Mouse (Mus musculus): Measurements from ENCODE around the gene Cyp2d11. TPM values are rescaled to one million over a fixed set of nuclear protein-coding genes. Genes with fewer than 3 reads are reported as not detected.

Gene Cyp2d11
- not detected for polyA plus RNA-seq (2015; fragmentation: Illumina TruSeq; extraction: RNeasy Lipid Tissue Mini Kit (QIAGEN cat#74804); ENCODE audit: low read depth, low replicate concordance)

DNA sequence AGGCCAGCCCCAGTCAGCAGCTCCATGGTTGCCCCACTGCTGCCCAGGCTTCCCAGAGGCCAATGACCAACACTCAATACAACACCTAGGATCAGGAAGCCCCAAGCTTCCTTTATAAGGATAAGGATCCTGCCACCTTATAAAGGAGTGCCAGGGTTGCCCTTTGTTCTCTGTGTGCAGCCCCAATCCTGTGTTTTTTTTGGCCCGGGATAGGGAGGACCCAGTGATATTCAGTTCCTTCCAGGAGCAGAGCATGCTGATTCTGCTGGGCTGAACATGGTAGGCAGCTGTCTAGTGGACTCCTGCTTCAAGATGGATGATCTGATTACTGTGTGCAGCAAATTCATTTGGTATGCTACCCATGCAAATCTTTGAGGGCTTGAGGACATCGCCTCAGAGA is at the start of gene Cyp2d11:
Gene Cyp2d11, minus strand, starts transcription at position 101 of the 400 bp plus-strand sequence.

DNA sequence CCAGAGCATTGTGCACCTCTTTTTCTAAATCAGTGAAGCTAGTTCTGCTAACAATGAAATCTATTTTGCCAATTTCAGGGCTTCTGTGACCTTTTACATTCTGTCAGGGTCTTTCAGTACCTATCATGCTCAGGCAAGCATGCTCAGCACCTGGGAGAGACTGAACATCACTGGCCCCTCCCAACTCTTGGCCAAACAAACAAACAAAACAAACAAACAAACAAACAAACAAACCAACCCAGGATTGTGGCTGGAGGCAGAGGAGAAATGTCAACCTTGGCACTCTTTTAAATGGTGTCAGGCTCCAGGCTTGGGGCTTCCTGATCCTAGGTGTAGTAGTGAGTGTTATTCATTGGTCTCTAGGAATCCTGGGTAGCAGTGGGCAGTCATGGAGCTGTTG is 39.3 kb upstream of the Cyp2d11 start, which contains the start of gene Cyp2d9:
Gene Cyp2d9, plus strand, starts transcription at position 301 of the 400 bp plus-strand sequence.

DNA sequence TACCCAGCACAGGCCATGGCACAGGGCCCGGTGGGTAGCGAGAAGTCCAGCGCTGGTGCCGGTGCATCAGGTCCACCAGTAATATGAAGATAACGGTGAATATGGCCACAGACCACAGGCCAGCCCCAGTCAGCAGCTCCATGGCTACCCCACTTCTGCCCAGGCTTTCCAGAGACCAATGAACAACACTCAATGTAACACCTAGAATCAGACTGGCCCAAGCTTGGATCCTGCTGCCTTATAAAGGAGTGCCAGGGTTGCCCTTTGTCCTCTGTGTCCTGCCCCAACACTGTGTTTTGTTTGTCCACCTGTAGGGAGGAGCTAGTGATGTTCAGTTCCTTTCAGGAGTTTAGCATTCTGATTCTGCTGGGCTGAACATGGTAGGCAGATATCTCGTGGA is 13.2 kb upstream of the Cyp2d11 start, which contains the start of gene Cyp2d10:
Gene Cyp2d10, minus strand, starts transcription at position 215 of the 400 bp plus-strand sequence.

DNA sequence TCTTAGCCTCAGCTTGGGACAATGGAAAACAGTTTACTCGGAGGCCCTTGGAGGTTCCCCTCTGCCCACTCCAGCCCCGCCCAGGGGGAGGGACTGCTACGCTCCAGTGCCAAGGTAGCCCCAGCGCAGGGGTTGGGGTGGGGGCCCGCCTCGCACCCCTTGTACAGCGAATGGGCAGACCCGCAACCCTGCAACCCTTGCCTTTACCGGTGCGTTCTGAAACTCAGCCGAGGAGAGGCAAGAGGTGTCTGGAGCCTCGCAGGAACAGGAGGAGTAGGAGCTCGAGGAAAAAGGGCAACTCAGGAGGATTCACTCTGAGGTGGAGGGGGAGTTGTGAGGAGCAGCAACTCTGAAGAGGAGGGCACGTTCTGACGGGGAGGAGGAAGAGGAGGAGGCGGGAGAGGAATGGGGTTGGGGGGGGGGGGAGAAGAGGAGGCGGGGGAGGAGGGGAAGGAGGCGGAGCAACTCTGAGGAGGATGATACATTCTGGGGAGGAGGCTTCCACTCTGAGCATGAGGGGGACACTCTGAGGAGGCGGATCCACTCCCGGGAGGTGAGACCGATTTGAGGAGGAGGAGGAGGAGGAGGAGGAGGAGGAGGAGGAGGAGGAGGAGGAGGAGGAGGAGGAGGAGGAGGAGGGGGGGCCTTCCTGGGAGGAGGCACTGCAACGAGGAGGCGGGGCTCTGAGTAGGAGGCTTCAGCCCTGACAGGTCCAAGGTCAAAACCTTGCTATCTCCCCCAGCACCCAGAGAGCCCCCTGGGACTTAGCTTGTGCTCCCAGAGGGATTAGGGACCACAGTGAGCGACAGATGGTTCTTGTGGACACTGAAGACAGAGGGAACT is 13.7 kb downstream of the Cyp2d11 start, which contains the start of gene Cyp2d22:
Gene Cyp2d22, minus strand, starts transcription at position 390 of the 843 bp plus-strand sequence.

DNA sequence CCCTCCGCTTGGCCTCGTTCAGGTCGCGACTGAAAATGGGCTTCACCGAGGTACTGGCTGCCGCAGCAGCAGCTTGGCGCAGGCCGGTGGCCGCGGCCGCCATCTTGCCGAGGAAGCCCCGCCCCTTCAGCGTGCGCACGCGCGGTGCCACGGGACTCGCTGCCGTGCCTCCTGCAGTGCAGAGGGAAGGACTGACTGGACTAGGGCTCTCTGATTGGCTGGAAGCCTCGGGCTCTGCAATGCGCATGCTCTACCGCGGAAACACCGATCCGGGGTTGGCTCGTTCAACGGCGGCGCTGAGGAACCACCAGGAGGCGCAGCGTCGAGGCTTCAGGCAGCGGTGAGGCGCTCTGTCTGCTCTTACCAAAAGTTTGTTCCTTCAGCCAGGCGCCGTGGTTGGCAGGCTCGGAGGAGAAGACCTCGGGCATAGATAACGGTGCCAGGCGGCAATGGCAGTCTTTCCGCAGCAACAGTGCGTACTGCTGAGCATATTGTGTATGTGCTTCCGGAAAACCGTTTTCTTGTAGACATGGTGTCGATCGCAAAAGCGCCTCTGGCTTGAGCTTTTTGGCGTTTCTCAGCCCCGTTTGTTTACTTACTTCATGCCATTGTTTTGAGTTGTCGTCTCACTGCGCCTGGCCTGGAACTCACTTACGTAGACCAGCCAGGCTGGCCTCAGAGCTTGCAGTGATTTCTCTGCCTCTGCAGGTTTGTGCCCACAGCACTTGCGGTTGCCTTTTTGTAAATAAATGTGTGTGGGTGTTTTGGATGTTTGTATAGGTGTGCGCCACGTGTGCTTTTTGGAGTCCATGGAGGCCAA is 39.5 kb downstream of the Cyp2d11 start, which contains the start of gene Ndufa6:
Gene Ndufa6, minus strand, starts transcription at position 197 of the 820 bp plus-strand sequence.

Other genes with a start within 250 kb of the Cyp2d11 start
- gene Srebf2, start 246.8 kb downstream of the Cyp2d11 start, polyA plus RNA-seq (2015; fragmentation: Illumina TruSeq; extraction: RNeasy Lipid Tissue Mini Kit (QIAGEN cat#74804); ENCODE audit: low read depth, low replicate concordance), result 117 TPM
- gene Shisa8, start 181.2 kb downstream of the Cyp2d11 start, polyA plus RNA-seq (2015; fragmentation: Illumina TruSeq; extraction: RNeasy Lipid Tissue Mini Kit (QIAGEN cat#74804); ENCODE audit: low read depth, low replicate concordance), result 1.4 TPM
- gene Tnfrsf13c, start 169.7 kb downstream of the Cyp2d11 start, polyA plus RNA-seq (2015; fragmentation: Illumina TruSeq; extraction: RNeasy Lipid Tissue Mini Kit (QIAGEN cat#74804); ENCODE audit: low read depth, low replicate concordance), result 0.34 TPM
- gene Cenpm, start 149.3 kb downstream of the Cyp2d11 start, polyA plus RNA-seq (2015; fragmentation: Illumina TruSeq; extraction: RNeasy Lipid Tissue Mini Kit (QIAGEN cat#74804); ENCODE audit: low read depth, low replicate concordance), result 3.3 TPM
- 125 TPM for gene 1500009C09Rik, start 141.6 kb downstream of the Cyp2d11 start, polyA plus RNA-seq (2015; fragmentation: Illumina TruSeq; extraction: RNeasy Lipid Tissue Mini Kit (QIAGEN cat#74804); ENCODE audit: low read depth, low replicate concordance)
- gene Sept3, start 119.1 kb downstream of the Cyp2d11 start, polyA plus RNA-seq (2015; fragmentation: Illumina TruSeq; extraction: RNeasy Lipid Tissue Mini Kit (QIAGEN cat#74804); ENCODE audit: low read depth, low replicate concordance), result 440 TPM
- not detected for gene Wbp2nl, start 95.1 kb downstream of the Cyp2d11 start, polyA plus RNA-seq (2015; fragmentation: Illumina TruSeq; extraction: RNeasy Lipid Tissue Mini Kit (QIAGEN cat#74804); ENCODE audit: low read depth, low replicate concordance)
- 30.5 TPM for gene Naga, start 55.1 kb downstream of the Cyp2d11 start, polyA plus RNA-seq (2015; fragmentation: Illumina TruSeq; extraction: RNeasy Lipid Tissue Mini Kit (QIAGEN cat#74804); ENCODE audit: low read depth, low replicate concordance)
- gene Pheta2, start 55.1 kb downstream of the Cyp2d11 start, polyA plus RNA-seq (2015; fragmentation: Illumina TruSeq; extraction: RNeasy Lipid Tissue Mini Kit (QIAGEN cat#74804); ENCODE audit: low read depth, low replicate concordance), result 0.82 TPM
- gene Smdt1, start 55.1 kb downstream of the Cyp2d11 start, polyA plus RNA-seq (2015; fragmentation: Illumina TruSeq; extraction: RNeasy Lipid Tissue Mini Kit (QIAGEN cat#74804); ENCODE audit: low read depth, low replicate concordance), result 261 TPM
- gene Ndufa6, start 39.7 kb downstream of the Cyp2d11 start, polyA plus RNA-seq (2015; fragmentation: Illumina TruSeq; extraction: RNeasy Lipid Tissue Mini Kit (QIAGEN cat#74804); ENCODE audit: low read depth, low replicate concordance), result 395 TPM
- 23.5 TPM for gene Cyp2d22, start 13.8 kb downstream of the Cyp2d11 start, polyA plus RNA-seq (2015; fragmentation: Illumina TruSeq; extraction: RNeasy Lipid Tissue Mini Kit (QIAGEN cat#74804); ENCODE audit: low read depth, low replicate concordance)
- gene Cyp2d10, start 13.2 kb upstream of the Cyp2d11 start, polyA plus RNA-seq (2015; fragmentation: Illumina TruSeq; extraction: RNeasy Lipid Tissue Mini Kit (QIAGEN cat#74804); ENCODE audit: low read depth, low replicate concordance), result not detected
- not detected for gene Cyp2d9, start 39.4 kb upstream of the Cyp2d11 start, polyA plus RNA-seq (2015; fragmentation: Illumina TruSeq; extraction: RNeasy Lipid Tissue Mini Kit (QIAGEN cat#74804); ENCODE audit: low read depth, low replicate concordance)
- not detected for gene Cyp2d12, start 161.1 kb upstream of the Cyp2d11 start, polyA plus RNA-seq (2015; fragmentation: Illumina TruSeq; extraction: RNeasy Lipid Tissue Mini Kit (QIAGEN cat#74804); ENCODE audit: low read depth, low replicate concordance)
- gene Cyp2d34, start 226.9 kb upstream of the Cyp2d11 start, polyA plus RNA-seq (2015; fragmentation: Illumina TruSeq; extraction: RNeasy Lipid Tissue Mini Kit (QIAGEN cat#74804); ENCODE audit: low read depth, low replicate concordance), result not detected